Mouse (Mus musculus): ENCODE measurements around the gene Pdzrn4. TPM values are rescaled to one million over a fixed set of nuclear protein-coding genes. Genes with fewer than 3 reads are reported as not detected.
A peak's percentile ranks its signal among the peaks of the same experiment; 100 is the strongest.

Gene Pdzrn4
- polyA plus RNA-seq, 1 experiment from 2014 or later, result 1.3 TPM

GRCm38 (mm10) chr15:92599381-92599780 lies 202.7 kb downstream of the Pdzrn4 start:
- H3K4me3 ChIP-seq, result peak overlapping the region; percentile 50
- H3K36me3 ChIP-seq (replicated peaks), result no peaks in the 10 kb centered on the region
- peaks cover 8% of the 10 kb centered on the region; the same call in 1 of the 2 replicates for H3K27me3 ChIP-seq (replicated peaks; ENCODE audit: low read depth, poor library complexity, severe bottlenecking)
- peaks cover 26% of the 10 kb centered on the region for H3K4me1 ChIP-seq
- no peaks in the 10 kb centered on the region for H3K9me3 ChIP-seq
- WGBS, result 17% methylated on average over 7 of the region's 7 CpGs
- H3K27ac ChIP-seq (replicated peaks), result no peak overlapping the region
- no peak for DNase-seq (ENCODE audit: low spot score)

GRCm38 (mm10) chr15:92610866-92611265 lies 214.2 kb downstream of the Pdzrn4 start:
- H3K4me1 ChIP-seq, result no peaks in the 10 kb centered on the region
- H3K27me3 ChIP-seq (replicated peaks; ENCODE audit: low read depth, poor library complexity, severe bottlenecking), result no peaks in the 10 kb centered on the region
- no peaks in the 10 kb centered on the region for H3K9me3 ChIP-seq
- no peak for DNase-seq (ENCODE audit: low spot score)
- no peak overlapping the region for H3K4me3 ChIP-seq
- H3K27ac ChIP-seq (replicated peaks), result no peak overlapping the region
- WGBS, result 93% methylated on average over 3 of the region's 3 CpGs
- H3K36me3 ChIP-seq (replicated peaks), result no peaks in the 10 kb centered on the region

GRCm38 (mm10) chr15:92612386-92612785 lies 215.7 kb downstream of the Pdzrn4 start:
- Histone ChIP-seq H3K4me3 (no peak overlapping the region), H3K36me3 (replicated peaks) (no peaks in the 10 kb centered on the region), H3K9me3 (no peaks in the 10 kb centered on the region), H3K27me3 (replicated peaks; ENCODE audit: low read depth, poor library complexity, severe bottlenecking) (no peaks in the 10 kb centered on the region), H3K27ac (replicated peaks) (no peak overlapping the region), H3K4me1 (no peaks in the 10 kb centered on the region)
- no peak for DNase-seq (ENCODE audit: low spot score)
- 66% methylated on average over 1 of the region's 1 CpGs for WGBS

GRCm38 (mm10) chr15:92613228-92613627 lies 216.5 kb downstream of the Pdzrn4 start:
- 84% methylated on average over 3 of the region's 3 CpGs for WGBS
- no peak for DNase-seq (ENCODE audit: low spot score)
- no peak overlapping the region for H3K27ac ChIP-seq (replicated peaks)
- H3K36me3 ChIP-seq (replicated peaks), result no peaks in the 10 kb centered on the region
- H3K9me3 ChIP-seq, result no peaks in the 10 kb centered on the region
- no peaks in the 10 kb centered on the region for H3K4me1 ChIP-seq
- H3K4me3 ChIP-seq, result no peak overlapping the region
- H3K27me3 ChIP-seq (replicated peaks; ENCODE audit: low read depth, poor library complexity, severe bottlenecking), result no peaks in the 10 kb centered on the region

GRCm38 (mm10) chr15:92621731-92622234 lies 225.1 kb downstream of the Pdzrn4 start:
- Histone ChIP-seq H3K36me3 (replicated peaks) (no peaks in the 10 kb centered on the region), H3K4me3 (no peak overlapping the region), H3K4me1 (no peaks in the 10 kb centered on the region), H3K27me3 (replicated peaks; ENCODE audit: low read depth, poor library complexity, severe bottlenecking) (no peaks in the 10 kb centered on the region), H3K9me3 (no peaks in the 10 kb centered on the region), H3K27ac (replicated peaks) (no peak overlapping the region)
- WGBS, result 92% methylated on average over 9 of the region's 9 CpGs
- no peak for DNase-seq (ENCODE audit: low spot score)

- Histone ChIP-seq H3K4me1 (no peaks in the 10 kb centered on the region), H3K9me3 (no peaks in the 10 kb centered on the region), H3K27me3 (replicated peaks; ENCODE audit: low read depth, poor library complexity, severe bottlenecking) (no peaks in the 10 kb centered on the region), H3K4me3 (no peak overlapping the region), H3K27ac (replicated peaks) (no peak overlapping the region), H3K36me3 (replicated peaks) (no peaks in the 10 kb centered on the region)
- no peak for DNase-seq (ENCODE audit: low spot score)
- 80% methylated on average over 5 of the region's 5 CpGs for WGBS
Measured at GRCm38 (mm10) chr15:92622323-92622722, 225.6 kb downstream of the Pdzrn4 start.

- no peaks in the 10 kb centered on the region for H3K9me3 ChIP-seq
- peaks cover 8% of the 10 kb centered on the region; the same call in 1 of the 2 replicates for H3K4me1 ChIP-seq
- H3K36me3 ChIP-seq (replicated peaks), result no peaks in the 10 kb centered on the region
- WGBS, result 47% methylated on average over 2 of the region's 2 CpGs
- DNase-seq (ENCODE audit: low spot score), result no peak
- H3K27me3 ChIP-seq (replicated peaks; ENCODE audit: low read depth, poor library complexity, severe bottlenecking), result no peaks in the 10 kb centered on the region
- H3K4me3 ChIP-seq, result no peak overlapping the region
- H3K27ac ChIP-seq (replicated peaks), result no peak overlapping the region
Measured at GRCm38 (mm10) chr15:92629172-92629571, 232.5 kb downstream of the Pdzrn4 start.

- 90% methylated on average over 14 of the region's 14 CpGs for WGBS
- DNase-seq (ENCODE audit: low spot score), result no peak
- Histone ChIP-seq H3K36me3 (replicated peaks) (no peaks in the 10 kb centered on the region), H3K4me3 (no peak overlapping the region), H3K4me1 (peaks cover 9% of the 10 kb centered on the region; the same call in 1 of the 2 replicates), H3K27ac (replicated peaks) (no peak overlapping the region), H3K9me3 (no peaks in the 10 kb centered on the region), H3K27me3 (replicated peaks; ENCODE audit: low read depth, poor library complexity, severe bottlenecking) (no peaks in the 10 kb centered on the region)
Measured at GRCm38 (mm10) chr15:92634044-92634610, 237.4 kb downstream of the Pdzrn4 start.

- 82% methylated on average over 18 of the region's 18 CpGs for WGBS
- Histone ChIP-seq H3K36me3 (replicated peaks) (no peaks in the 10 kb centered on the region), H3K27ac (replicated peaks) (no peak overlapping the region), H3K9me3 (no peaks in the 10 kb centered on the region), H3K4me1 (no peaks in the 10 kb centered on the region), H3K4me3 (no peak overlapping the region), H3K27me3 (replicated peaks; ENCODE audit: low read depth, poor library complexity, severe bottlenecking) (no peaks in the 10 kb centered on the region)
- no peak for DNase-seq (ENCODE audit: low spot score)
Measured at GRCm38 (mm10) chr15:92640212-92641082, 243.8 kb downstream of the Pdzrn4 start.

GRCm38 (mm10) chr15:92671279-92672051 lies 274.8 kb downstream of the Pdzrn4 start:
- DNase-seq (ENCODE audit: low spot score), result no peak
- H3K4me3 ChIP-seq, result no peak overlapping the region
- H3K27me3 ChIP-seq (replicated peaks; ENCODE audit: low read depth, poor library complexity, severe bottlenecking), result no peaks in the 10 kb centered on the region
- H3K9me3 ChIP-seq, result no peaks in the 10 kb centered on the region
- H3K27ac ChIP-seq (replicated peaks), result no peak overlapping the region
- no peaks in the 10 kb centered on the region for H3K36me3 ChIP-seq (replicated peaks)
- H3K4me1 ChIP-seq, result no peaks in the 10 kb centered on the region
- WGBS, result 89% methylated on average over 11 of the region's 11 CpGs

GRCm38 (mm10) chr15:92676096-92676495 lies 279.4 kb downstream of the Pdzrn4 start:
- Histone ChIP-seq H3K27me3 (replicated peaks; ENCODE audit: low read depth, poor library complexity, severe bottlenecking) (no peaks in the 10 kb centered on the region), H3K9me3 (no peaks in the 10 kb centered on the region), H3K4me1 (no peaks in the 10 kb centered on the region), H3K27ac (replicated peaks) (no peak overlapping the region), H3K36me3 (replicated peaks) (no peaks in the 10 kb centered on the region), H3K4me3 (no peak overlapping the region)
- WGBS, result 89% methylated on average over 5 of the region's 5 CpGs
- no peak for DNase-seq (ENCODE audit: low spot score)

GRCm38 (mm10) chr15:92678377-92678776 lies 281.7 kb downstream of the Pdzrn4 start:
- Histone ChIP-seq H3K36me3 (replicated peaks) (no peaks in the 10 kb centered on the region), H3K27me3 (replicated peaks; ENCODE audit: low read depth, poor library complexity, severe bottlenecking) (no peaks in the 10 kb centered on the region), H3K4me3 (no peak overlapping the region), H3K27ac (replicated peaks) (no peak overlapping the region), H3K9me3 (no peaks in the 10 kb centered on the region), H3K4me1 (no peaks in the 10 kb centered on the region; the same call in 1 of the 2 replicates)
- no peak for DNase-seq (ENCODE audit: low spot score)
- WGBS, result 77% methylated on average over 6 of the region's 6 CpGs
